Mouse (Mus musculus) embryonic facial prominence, embryonic 14.5 days (tissue): ENCODE measurements at regions not wholly inside any gene's neighbourhood (a gene's known extent, or its start where the extent isn't known, plus 50 kb on each side); places are given as distances from the start of the nearest gene placed in this dataset.

Experiments
- ATAC-seq: fragments of 200-750 bp; cut with Nextera tagmentation; 2 replicates; pipeline ENCODE4 v1.8.0; 2017; ENCODE audit warnings: low read depth, moderate number of reproducible peaks, moderate TSS enrichment
- DNase-seq: peaks from one replicate; pipeline ENCODE4 v3.0.0-alpha.2; 2015; ENCODE audit warnings: low spot score
- H3K27ac ChIP-seq: fragments of 300-500 bp; sonication (generic); replicated peaks from 2 replicates; pipeline ENCODE4 v1.5.1; 2014; ENCODE audit warnings: low read depth, mild to moderate bottlenecking, low read length, moderate library complexity
- H3K27me3 ChIP-seq: fragments of 300-500 bp; sonication (generic); replicated peaks from 2 replicates; pipeline ENCODE4 v1.6.1; 2014; ENCODE audit warnings: low read length; ENCODE audit not compliant: control insufficient read depth, insufficient read depth
- H3K36me3 ChIP-seq: fragments of 300-500 bp; sonication (generic); 2 replicates; pipeline ENCODE4 v1.6.1; 2014; ENCODE audit warnings: low read length, mixed read lengths; ENCODE audit not compliant: control insufficient read depth, insufficient read depth
- H3K4me1 ChIP-seq: fragments of 300-500 bp; sonication (generic); 2 replicates; pipeline ENCODE4 v1.6.1; 2014; ENCODE audit warnings: antibody characterized with exemption, low read length; ENCODE audit not compliant: control insufficient read depth, insufficient read depth
- H3K4me2 ChIP-seq: fragments of 300-500 bp; sonication (generic); 2 replicates; pipeline ENCODE4 v1.6.1; 2014; ENCODE audit warnings: low read depth, mild to moderate bottlenecking, low read length, moderate library complexity, mixed read lengths
- H3K4me3 ChIP-seq: fragments of 300-500 bp; sonication (generic); 2 replicates; pipeline ENCODE4 v1.5.1; 2014; ENCODE audit warnings: low read depth, mild to moderate bottlenecking, low read length
- H3K9ac ChIP-seq: fragments of 300-500 bp; sonication (generic); 2 replicates; pipeline ENCODE4 v1.6.1; 2014; ENCODE audit warnings: low read depth, mild to moderate bottlenecking, low read length, moderate library complexity, mixed read lengths
- H3K9me3 ChIP-seq: fragments of 300-500 bp; sonication (generic); 2 replicates; pipeline ENCODE4 v1.6.1; 2016; ENCODE audit warnings: low read length; ENCODE audit not compliant: control insufficient read depth
- WGBS: fragments of 180-500 bp; shearing (Covaris S2); extraction: QIAGEN DNeasy Blood & Tissue Kit; methylation state at CpG from one replicate; pipeline ENCODE4 v1.1.7; 2014; 5-methylcytosine and 5-hydroxymethylcytosine counted together

DNA sequence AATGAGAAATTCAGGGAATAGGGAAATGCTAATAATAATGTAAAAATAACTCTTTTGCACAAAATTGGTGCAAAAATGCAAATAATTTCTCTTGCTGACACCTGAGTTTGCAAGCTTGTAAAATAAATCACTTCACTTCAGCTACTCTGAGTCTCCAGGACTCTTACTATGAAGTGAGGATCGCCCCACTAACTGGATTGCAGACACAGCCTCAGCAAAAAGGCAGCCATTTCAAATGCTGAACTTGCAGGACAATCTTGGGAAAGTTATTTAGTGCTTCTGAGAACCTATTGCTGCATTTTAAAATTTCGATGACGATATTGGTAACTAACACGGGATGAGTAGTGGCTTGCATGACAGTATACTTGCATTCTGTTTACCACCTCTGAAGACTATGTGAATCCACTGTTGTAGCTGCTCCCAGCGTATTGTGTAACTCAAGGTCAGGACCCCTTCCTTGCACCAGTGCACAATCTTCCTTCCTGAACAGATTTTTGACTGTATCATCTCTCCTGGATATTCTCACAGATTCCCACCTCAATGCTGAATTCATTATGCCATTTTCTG lies 3051.4 kb upstream of the Lrrc6 start:
- ATAC-seq (no peak), DNase-seq (peak; percentile 12)
- no peaks in the 10 kb centered on the region for H3K4me1 ChIP-seq
- no peaks in the 10 kb centered on the region for H3K27me3 ChIP-seq
- H3K9ac ChIP-seq = no peak overlapping the region
- 80% methylated on average over 5 of the region's 5 CpGs for WGBS
- no peak overlapping the region for H3K4me3 ChIP-seq
- no peaks in the 10 kb centered on the region for H3K9me3 ChIP-seq
- no peak overlapping the region for H3K27ac ChIP-seq
- H3K36me3 ChIP-seq = no peaks in the 10 kb centered on the region
- no peak overlapping the region for H3K4me2 ChIP-seq

GRCm38 (mm10) chr15:69551012-69551411 lies 3050.3 kb upstream of the Lrrc6 start:
- no peak overlapping the region for H3K27ac ChIP-seq
- WGBS = 50% methylated on average over 1 of the region's 1 CpGs
- H3K36me3 ChIP-seq = no peaks in the 10 kb centered on the region
- DNase-seq (peak; percentile 31), ATAC-seq (no peak)
- no peak overlapping the region for H3K4me2 ChIP-seq
- H3K4me3 ChIP-seq = no peak overlapping the region
- H3K9me3 ChIP-seq = no peaks in the 10 kb centered on the region
- H3K9ac ChIP-seq = no peak overlapping the region
- no peaks in the 10 kb centered on the region for H3K27me3 ChIP-seq
- no peaks in the 10 kb centered on the region for H3K4me1 ChIP-seq

- Histone ChIP-seq H3K4me1 (no peaks in the 10 kb centered on the region), H3K36me3 (no peaks in the 10 kb centered on the region), H3K27me3 (no peaks in the 10 kb centered on the region), H3K9ac (no peak overlapping the region), H3K4me3 (no peak overlapping the region), H3K4me2 (no peak overlapping the region), H3K27ac (no peak overlapping the region), H3K9me3 (no peaks in the 10 kb centered on the region)
- DNase-seq (peak; percentile 30), ATAC-seq (no peak)
- 38% methylated on average over 6 of the region's 6 CpGs for WGBS
Observed at GRCm38 (mm10) chr15:69526441-69527094, 3025.9 kb upstream of the Lrrc6 start.

DNA sequence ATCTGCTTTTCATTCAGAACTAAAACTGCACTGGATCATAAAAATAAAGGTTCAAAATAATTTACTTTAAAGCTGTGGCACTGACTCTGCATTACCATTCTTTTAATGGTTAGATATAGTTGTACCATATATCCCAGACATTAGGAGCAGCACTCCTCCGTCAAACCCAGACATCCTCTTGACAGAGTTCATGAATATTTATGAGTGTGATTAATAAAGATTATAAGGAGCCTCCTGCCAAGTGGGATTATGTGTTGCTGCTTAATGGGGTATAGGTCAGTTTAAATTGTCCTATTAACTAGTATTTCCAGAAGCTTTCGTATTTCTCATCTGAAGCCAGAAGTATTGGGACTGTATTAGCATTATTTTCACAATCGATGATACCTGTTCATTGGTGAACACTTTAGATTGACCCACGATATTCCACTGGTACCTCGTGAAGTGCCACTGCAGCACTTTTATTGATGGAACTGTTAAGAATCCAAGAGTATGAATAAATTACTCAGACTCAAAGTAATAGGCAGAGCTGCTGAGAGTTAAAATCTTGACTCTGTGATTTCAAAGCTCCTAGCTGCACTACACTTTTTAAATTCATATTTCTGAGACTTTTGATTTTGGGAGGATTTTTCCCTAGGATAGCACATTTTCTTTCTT lies 2983.8 kb upstream of the Lrrc6 start:
- H3K4me3 ChIP-seq = no peak overlapping the region
- H3K27me3 ChIP-seq = no peaks in the 10 kb centered on the region
- H3K4me1 ChIP-seq = no peaks in the 10 kb centered on the region
- H3K9me3 ChIP-seq = no peaks in the 10 kb centered on the region
- no peak overlapping the region for H3K27ac ChIP-seq
- H3K4me2 ChIP-seq = no peak overlapping the region
- no peaks in the 10 kb centered on the region for H3K36me3 ChIP-seq
- WGBS = 75% methylated on average over 5 of the region's 5 CpGs
- ATAC-seq (no peak), DNase-seq (no peak)
- H3K9ac ChIP-seq = no peak overlapping the region

GRCm38 (mm10) chr15:69483096-69483495 lies 2982.4 kb upstream of the Lrrc6 start:
- Histone ChIP-seq H3K27ac (no peak overlapping the region), H3K9me3 (no peaks in the 10 kb centered on the region)
- WGBS = 70% methylated on average over 2 of the region's 2 CpGs

DNA sequence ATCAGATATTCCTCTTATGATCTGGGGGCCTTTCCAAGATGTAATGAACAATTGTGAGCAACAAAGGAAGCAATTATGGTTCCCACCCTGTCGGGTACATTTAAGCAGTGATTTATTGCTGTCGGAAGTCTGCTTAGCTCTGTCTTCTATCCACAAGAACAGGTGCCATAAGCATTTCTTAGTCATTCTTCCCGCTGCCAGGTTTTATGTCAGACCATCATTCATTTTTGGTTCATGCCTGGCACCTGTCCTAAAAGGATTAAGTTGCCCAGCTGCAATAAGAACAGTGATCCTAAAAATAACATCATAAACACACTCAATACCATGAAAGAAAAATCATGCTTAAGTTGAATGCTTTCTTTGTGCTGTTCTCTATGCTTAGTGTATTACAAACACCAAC lies 2980.4 kb upstream of the Lrrc6 start:
- no peak for ATAC-seq

More at GRCm38 (mm10) chr15:69483096-69483495, 2982.4 kb upstream of the Lrrc6 start:
- Histone ChIP-seq H3K36me3 (no peaks in the 10 kb centered on the region), H3K4me3 (no peak overlapping the region), H3K9ac (no peak overlapping the region), H3K4me2 (no peak overlapping the region), H3K27me3 (no peaks in the 10 kb centered on the region), H3K4me1 (no peaks in the 10 kb centered on the region)
- DNase-seq (no peak), ATAC-seq (no peak)

GRCm38 (mm10) chr15:69477050-69477449 lies 2976.3 kb upstream of the Lrrc6 start:
- no peaks in the 10 kb centered on the region for H3K27me3 ChIP-seq
- DNase-seq (no peak), ATAC-seq (no peak)
- no peak overlapping the region for H3K9ac ChIP-seq
- H3K4me3 ChIP-seq = no peak overlapping the region
- 81% methylated on average over 3 of the region's 3 CpGs for WGBS
- H3K36me3 ChIP-seq = no peaks in the 10 kb centered on the region
- no peak overlapping the region for H3K27ac ChIP-seq
- no peak overlapping the region for H3K4me2 ChIP-seq
- no peaks in the 10 kb centered on the region for H3K4me1 ChIP-seq
- no peaks in the 10 kb centered on the region for H3K9me3 ChIP-seq

More for the DNA sequence above, 2980.4 kb upstream of the Lrrc6 start:
- Histone ChIP-seq H3K9me3 (no peaks in the 10 kb centered on the region), H3K4me2 (no peak overlapping the region), H3K36me3 (no peaks in the 10 kb centered on the region), H3K27me3 (no peaks in the 10 kb centered on the region), H3K27ac (no peak overlapping the region), H3K4me1 (no peaks in the 10 kb centered on the region), H3K4me3 (no peak overlapping the region), H3K9ac (no peak overlapping the region)
- peak; percentile 62 for DNase-seq
- 55% methylated on average over 3 of the region's 3 CpGs for WGBS

GRCm38 (mm10) chr15:69469566-69469965 lies 2968.9 kb upstream of the Lrrc6 start:
- H3K27ac ChIP-seq = no peak overlapping the region
- H3K9me3 ChIP-seq = no peaks in the 10 kb centered on the region
- no peaks in the 10 kb centered on the region for H3K4me1 ChIP-seq
- H3K4me3 ChIP-seq = no peak overlapping the region
- DNase-seq (no peak), ATAC-seq (no peak)
- WGBS = 60% methylated on average over 1 of the region's 1 CpGs
- no peaks in the 10 kb centered on the region for H3K27me3 ChIP-seq
- H3K9ac ChIP-seq = no peak overlapping the region
- H3K4me2 ChIP-seq = no peak overlapping the region
- H3K36me3 ChIP-seq = no peaks in the 10 kb centered on the region
